Comparison of ENCODE assay signal across 21 mouse cellular contexts in the genomic region with DNA sequence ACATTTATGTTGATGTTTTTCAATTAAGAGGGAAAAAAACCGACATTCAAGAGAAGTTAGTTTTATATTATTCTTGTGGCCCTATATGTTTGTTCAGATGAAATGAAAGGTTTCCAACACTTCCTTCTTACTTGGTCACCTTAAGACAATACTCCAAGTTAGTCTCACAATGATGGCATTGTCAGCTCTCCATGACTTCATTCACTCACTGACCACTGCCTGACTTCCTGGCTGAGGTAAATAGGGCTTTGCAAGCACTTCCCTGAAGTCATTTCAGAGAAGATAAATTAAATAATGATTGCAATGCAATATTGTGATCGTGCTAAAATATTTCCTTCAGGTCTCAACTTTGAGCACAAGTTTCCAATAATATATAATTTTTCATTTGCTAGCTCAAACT.
DNase-seq lines count a peak whose midpoint lies in the region; ATAC-seq lines count a peak whose summit lies in the region.
"Had no signal": no experiment of that assay in that cellular context is flagged by ENCODE, and none has a peak within 500 bp of the region (broad histone marks: within the 10 kb centered on the region; RNA-seq: fewer than 3 reads in every experiment).

No protein-coding gene starts in this region.

- no peak overlapping the region for H3K9ac ChIP-seq in limb, embryonic 11.5 days (ENCODE audit: low read length)

- no peak overlapping the region for H3K4me3 ChIP-seq in limb, embryonic 11.5 days (ENCODE audit: low read depth, low read length)
- H3K4me3 ChIP-seq in limb, embryonic 10.5 days, result no peak overlapping the region
- no peak overlapping the region for H3K4me3 ChIP-seq in forebrain, embryonic 10.5 days

- DNase-seq in limb, embryonic 11.5 days (ENCODE audit: low spot score), result no peak
- DNase-seq in limb, embryonic 10.5 days (ENCODE audit: low spot score), result no peak
- peak; percentile 56 for DNase-seq in forelimb bud, embryonic 11.5 days (ENCODE audit: low read depth, low spot score)
- DNase-seq in hindlimb bud, embryonic 11.5 days (ENCODE audit: extremely low spot score, low read depth, low spot score), result peak; percentile 24
- DNase-seq in forebrain, embryonic 10.5 days (ENCODE audit: extremely low spot score, low spot score), result no peak
- no peak for DNase-seq in right cerebral cortex, adult 18-20 months
- DNase-seq: adrenal gland, adult 2 months; adrenal gland, adult 8-10 months; adrenal gland, postnatal 10 days; adrenal gland, postnatal 14 days; adrenal gland, postnatal 25 days; adrenal gland, postnatal 36 days; B cell, adult 2 months; cerebellum, adult 11 months; cerebellum, adult 11-12 months; cerebellum, adult 18-20 months had no signal

- H3K9me3 ChIP-seq in limb, embryonic 11.5 days (ENCODE audit: control insufficient read depth, low read length), result no peaks in the 10 kb centered on the region
- H3K9me3 ChIP-seq in limb, embryonic 10.5 days (replicated peaks), result no peaks in the 10 kb centered on the region
- no peaks in the 10 kb centered on the region for H3K9me3 ChIP-seq in forebrain, embryonic 10.5 days
- H3K9me3 ChIP-seq: G1E had no signal

- no peaks in the 10 kb centered on the region for H3K36me3 ChIP-seq in limb, embryonic 11.5 days (ENCODE audit: control insufficient read depth, insufficient read depth, low read length)
- H3K36me3 ChIP-seq in limb, embryonic 10.5 days, result no peaks in the 10 kb centered on the region
- no peaks in the 10 kb centered on the region for H3K36me3 ChIP-seq in forebrain, embryonic 10.5 days (replicated peaks)
- H3K36me3 ChIP-seq: G1E had no signal

- H3K4me1 ChIP-seq in limb, embryonic 11.5 days (ENCODE audit: control insufficient read depth, insufficient read depth, low read length), result no peaks in the 10 kb centered on the region
- H3K4me1 ChIP-seq in limb, embryonic 10.5 days, result peaks cover 33% of the 10 kb centered on the region
- no peaks in the 10 kb centered on the region for H3K4me1 ChIP-seq in forebrain, embryonic 10.5 days

- ATAC-seq in limb, embryonic 11.5 days (ENCODE audit: insufficient number of reproducible peaks, low FRiP score, low TSS enrichment, low read depth), result peak; percentile 60; the same call in 1 of the 2 replicates
- ATAC-seq: activated CD4-positive, CD25-positive, alpha-beta regulatory T cell, adult 4 months; CD4-positive, CD25-positive, alpha-beta regulatory T cell, adult 4 months; Patski had no signal

- no peaks in the 10 kb centered on the region for H3K27me3 ChIP-seq in limb, embryonic 11.5 days (ENCODE audit: control insufficient read depth, insufficient read depth, low read length)
- no peaks in the 10 kb centered on the region; the same call in 1 of the 2 replicates for H3K27me3 ChIP-seq in limb, embryonic 10.5 days (ENCODE audit: low read depth, poor library complexity, severe bottlenecking)
- no peaks in the 10 kb centered on the region for H3K27me3 ChIP-seq in forebrain, embryonic 10.5 days (ENCODE audit: poor library complexity, severe bottlenecking)
- H3K27me3 ChIP-seq: CH12.LX had no signal

- no peak overlapping the region for H3K27ac ChIP-seq in limb, embryonic 11.5 days (replicated peaks; ENCODE audit: low read depth, low read length)
- H3K27ac ChIP-seq in limb, embryonic 10.5 days, result no peak overlapping the region
- H3K27ac ChIP-seq in forebrain, embryonic 10.5 days, result no peak overlapping the region

- WGBS in limb, embryonic 11.5 days, result 56% methylated on average over 2 of the region's 2 CpGs
- WGBS in limb, embryonic 10.5 days, result 77% methylated on average over 2 of the region's 2 CpGs
- 81% methylated on average over 2 of the region's 2 CpGs for WGBS in forebrain, embryonic 10.5 days

- no peak overlapping the region for H3K4me2 ChIP-seq in limb, embryonic 11.5 days (ENCODE audit: low read depth, severe bottlenecking)

Comparison
In these comparisons a context has a peak if more than half of its experiments do, and no peak if none do; other contexts are left out.
1. DNase-seq: peak in forelimb bud, embryonic 11.5 days (single experiment) and hindlimb bud, embryonic 11.5 days (single experiment); none in limb, embryonic 11.5 days (single experiment), limb, embryonic 10.5 days (single experiment), forebrain, embryonic 10.5 days (single experiment) and right cerebral cortex, adult 18-20 months (single experiment).